Mouse (Mus musculus): ENCODE results near the gene Phldb3.
"Not testable (repeated sequence)": the region's sequence is repeated elsewhere in the genome, so short reads cannot be mapped to it uniquely, and the experiment has no call there.

The Phldb3 gene

DNA sequence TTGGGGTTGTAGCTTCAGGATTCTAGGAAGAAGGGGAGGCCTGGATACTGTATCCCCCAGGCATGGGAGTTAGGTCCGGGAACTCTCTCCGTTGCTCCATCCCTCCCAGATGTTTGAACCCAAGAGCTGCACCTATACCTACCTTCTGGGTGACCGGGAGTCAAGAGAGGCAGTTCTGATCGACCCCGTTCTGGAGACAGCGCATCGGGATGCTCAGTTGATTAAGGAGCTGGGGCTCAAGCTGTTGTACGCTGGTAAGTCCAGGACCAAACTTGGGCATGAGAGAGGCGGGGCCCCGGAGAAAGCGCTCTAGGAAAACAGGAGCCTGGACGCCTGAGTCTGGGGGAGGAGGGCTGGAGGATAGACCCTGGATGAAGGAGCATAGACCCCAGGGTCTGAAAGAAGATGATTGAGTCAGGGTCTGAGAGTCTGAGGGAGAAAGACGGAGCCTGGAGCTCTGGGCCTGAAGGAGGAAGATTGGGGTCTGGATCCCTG is 16.2 kb upstream of the Phldb3 start:
- no peak for DNase-seq (ENCODE audit: low spot score)

DNA sequence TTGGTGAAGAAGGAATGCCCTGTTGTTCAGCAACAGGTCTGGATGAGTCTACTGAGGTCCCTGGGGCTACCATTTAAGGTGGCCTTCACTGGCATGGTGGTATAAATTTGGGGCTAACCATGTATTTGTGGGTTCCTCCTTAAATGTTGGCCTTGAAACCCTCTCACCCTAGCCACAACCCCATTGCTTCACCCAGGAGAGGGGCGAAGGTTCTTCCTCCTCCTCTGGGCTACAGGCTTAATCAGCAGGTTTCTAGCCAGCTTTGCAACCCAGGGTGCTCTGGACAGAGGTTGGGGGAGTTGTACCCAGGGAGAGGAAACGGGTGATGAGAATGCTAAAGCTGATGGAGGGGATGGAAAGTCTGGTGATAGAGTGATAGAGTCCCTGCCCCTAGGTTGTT is 15.1 kb upstream of the Phldb3 start:
- no peak for DNase-seq (ENCODE audit: low spot score)

DNA sequence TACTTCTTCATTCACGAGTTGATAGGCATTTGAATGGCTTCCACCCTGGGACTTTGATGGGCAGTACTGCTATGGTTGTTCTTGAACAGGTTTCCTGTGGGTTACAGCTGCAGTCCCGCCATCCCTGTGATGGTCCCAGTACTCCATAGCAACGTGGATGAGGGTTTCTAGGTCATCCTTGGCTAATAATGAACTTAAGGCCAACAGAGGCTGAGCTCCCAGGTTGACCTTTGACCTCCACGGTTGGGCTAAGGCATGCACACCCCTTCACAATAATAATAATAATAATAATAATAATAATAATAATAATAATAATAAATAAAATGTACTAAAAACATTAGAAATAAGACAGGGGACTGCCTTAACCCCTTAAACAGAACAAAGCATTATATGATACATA is 12.4 kb upstream of the Phldb3 start:
- no peak for DNase-seq (ENCODE audit: low spot score)

- peak; percentile 46 for DNase-seq (ENCODE audit: low spot score)
Measured at GRCm38 (mm10) chr7:24599211-24600067, 11.1 kb upstream of the Phldb3 start.

DNA sequence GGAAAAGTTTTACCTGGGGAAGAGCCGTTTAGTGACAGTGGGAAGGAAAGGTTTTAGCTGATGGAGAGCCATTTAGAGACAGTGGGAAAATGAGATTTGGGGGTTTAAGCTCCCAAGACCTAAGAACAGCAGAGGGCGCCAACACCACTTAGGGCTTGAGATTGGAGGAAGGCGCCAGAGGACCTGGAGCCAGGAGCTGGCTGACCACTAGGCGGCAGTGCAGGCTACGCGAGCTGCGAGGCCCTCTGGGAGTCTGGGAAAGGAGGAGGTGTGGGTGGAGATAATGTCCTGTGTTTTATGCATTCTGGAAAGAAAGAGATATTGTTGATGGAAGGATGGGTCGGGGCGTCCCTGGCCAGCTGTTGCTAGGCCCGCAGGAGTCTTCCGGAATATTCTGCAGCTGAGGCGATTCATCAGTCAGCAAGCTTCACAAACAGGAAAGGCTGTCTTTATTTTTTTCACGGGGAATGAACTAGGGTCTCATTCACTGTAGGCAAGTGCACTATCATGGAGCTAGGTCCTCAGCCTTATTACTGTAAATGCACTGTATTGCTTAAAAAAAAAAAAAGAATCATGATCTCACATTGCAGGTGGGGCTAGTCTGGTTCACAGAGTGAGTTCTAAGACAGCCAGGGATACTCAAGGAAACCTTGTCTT is 9.5 kb upstream of the Phldb3 start:
- peak; percentile 99 for DNase-seq (ENCODE audit: low spot score)

GRCm38 (mm10) chr7:24605561-24605960 is 5.0 kb upstream of the Phldb3 start:
- DNase-seq (ENCODE audit: low spot score): no peak

DNA sequence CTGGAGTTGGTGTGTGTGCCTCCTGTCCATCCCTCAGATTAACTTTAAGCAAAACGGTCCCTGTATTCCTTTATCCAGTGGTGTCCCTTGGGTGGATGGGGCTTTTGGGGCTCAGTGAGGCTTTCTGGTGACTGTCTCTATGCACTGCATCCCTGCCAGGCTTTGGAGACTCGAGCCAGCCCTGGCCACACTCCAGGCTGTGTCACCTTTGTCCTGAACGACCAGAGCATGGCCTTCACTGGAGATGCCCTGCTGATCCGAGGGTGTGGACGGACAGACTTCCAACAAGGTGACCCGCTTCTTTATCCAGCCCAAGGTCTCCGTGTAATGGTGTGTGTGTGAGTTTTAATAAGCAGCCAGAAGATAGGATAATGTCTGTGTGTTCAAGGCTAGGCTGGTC is 4.5 kb upstream of the Phldb3 start:
- no peak for DNase-seq (ENCODE audit: low spot score)

DNA sequence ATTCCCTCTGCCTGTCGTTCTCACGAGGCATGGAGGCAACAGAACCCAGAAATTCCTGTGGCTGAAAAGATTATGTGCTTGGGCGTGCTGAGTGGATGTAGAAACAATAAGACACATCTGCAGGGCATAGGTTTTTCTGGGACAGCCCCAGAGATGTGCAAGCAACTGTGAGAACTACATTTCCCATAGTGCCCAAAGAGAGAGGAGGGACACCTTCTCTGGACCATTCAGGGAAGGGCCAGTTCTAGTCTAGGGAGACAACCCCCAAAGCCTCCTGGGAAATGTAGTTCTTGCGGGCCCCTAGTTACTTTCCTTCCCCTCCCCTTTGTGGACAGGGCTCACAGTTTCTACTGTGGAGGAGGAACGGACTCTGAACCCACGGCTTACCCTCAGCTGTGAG is 2.5 kb upstream of the Phldb3 start:
- DNase-seq (ENCODE audit: low spot score): peak; percentile 51

- DNase-seq (ENCODE audit: low spot score): no peak
Measured at GRCm38 (mm10) chr7:24608561-24608960, 2.0 kb upstream of the Phldb3 start.

- DNase-seq (ENCODE audit: low spot score): peak; percentile 97
Measured at GRCm38 (mm10) chr7:24610879-24611494, 424 bp downstream of the Phldb3 start.

- DNase-seq (ENCODE audit: low spot score): no peak
Measured at GRCm38 (mm10) chr7:24611709-24612108, 1.1 kb downstream of the Phldb3 start.

GRCm38 (mm10) chr7:24612308-24612910 is 1.8 kb downstream of the Phldb3 start:
- DNase-seq (ENCODE audit: low spot score): no peak

DNA sequence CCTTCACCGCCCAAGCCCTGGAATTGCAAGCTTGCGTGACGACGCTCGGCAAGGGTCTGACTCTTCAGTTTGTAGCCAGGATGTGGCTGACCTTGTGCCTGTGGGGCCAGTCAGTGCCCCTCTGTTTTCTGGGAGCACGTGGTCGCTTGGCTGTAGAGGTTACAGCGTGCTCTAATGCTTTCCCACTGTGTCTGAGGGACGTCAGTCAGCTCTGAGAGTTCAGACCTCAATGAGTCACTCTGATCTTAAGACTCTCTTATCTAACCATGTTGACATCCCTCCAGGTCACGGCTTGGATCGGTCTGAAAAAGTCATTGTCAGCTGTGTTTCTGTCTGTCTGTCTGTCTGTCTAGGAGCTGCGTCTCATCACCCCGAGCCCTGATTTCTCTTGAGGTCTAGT is 4.3 kb downstream of the Phldb3 start:
- no peak for DNase-seq (ENCODE audit: low spot score)

DNA sequence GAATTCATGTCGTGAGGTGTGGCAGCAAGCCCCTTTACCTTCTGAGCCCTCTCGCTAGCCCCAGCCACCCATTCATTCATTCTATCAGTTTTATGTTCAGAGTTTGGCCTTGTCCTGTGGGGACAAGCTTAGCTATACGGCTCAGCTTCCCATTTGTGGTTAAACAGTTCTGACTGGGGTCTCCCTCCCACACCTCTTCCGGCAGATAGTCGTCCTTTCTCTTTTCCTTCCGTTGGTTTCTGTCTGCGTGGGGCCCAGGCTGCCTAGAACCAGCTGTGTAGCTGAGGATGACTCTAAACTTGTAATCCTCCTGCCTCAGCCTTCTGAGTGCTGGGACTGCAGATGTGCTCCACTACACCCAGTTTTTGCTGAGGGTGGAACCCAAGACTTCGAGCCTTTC is 7.2 kb downstream of the Phldb3 start:
- DNase-seq (ENCODE audit: low spot score): no peak

- DNase-seq (ENCODE audit: low spot score): not testable (repeated sequence)
Measured at GRCm38 (mm10) chr7:24618374-24618773, 7.8 kb downstream of the Phldb3 start.

- no peak for DNase-seq (ENCODE audit: low spot score)
Measured at GRCm38 (mm10) chr7:24619671-24620397, 9.3 kb downstream of the Phldb3 start.

GRCm38 (mm10) chr7:24621193-24621592 is 10.6 kb downstream of the Phldb3 start:
- no peak for DNase-seq (ENCODE audit: low spot score)

GRCm38 (mm10) chr7:24622967-24623366 is 12.4 kb downstream of the Phldb3 start:
- no peak for DNase-seq (ENCODE audit: low spot score)

DNA sequence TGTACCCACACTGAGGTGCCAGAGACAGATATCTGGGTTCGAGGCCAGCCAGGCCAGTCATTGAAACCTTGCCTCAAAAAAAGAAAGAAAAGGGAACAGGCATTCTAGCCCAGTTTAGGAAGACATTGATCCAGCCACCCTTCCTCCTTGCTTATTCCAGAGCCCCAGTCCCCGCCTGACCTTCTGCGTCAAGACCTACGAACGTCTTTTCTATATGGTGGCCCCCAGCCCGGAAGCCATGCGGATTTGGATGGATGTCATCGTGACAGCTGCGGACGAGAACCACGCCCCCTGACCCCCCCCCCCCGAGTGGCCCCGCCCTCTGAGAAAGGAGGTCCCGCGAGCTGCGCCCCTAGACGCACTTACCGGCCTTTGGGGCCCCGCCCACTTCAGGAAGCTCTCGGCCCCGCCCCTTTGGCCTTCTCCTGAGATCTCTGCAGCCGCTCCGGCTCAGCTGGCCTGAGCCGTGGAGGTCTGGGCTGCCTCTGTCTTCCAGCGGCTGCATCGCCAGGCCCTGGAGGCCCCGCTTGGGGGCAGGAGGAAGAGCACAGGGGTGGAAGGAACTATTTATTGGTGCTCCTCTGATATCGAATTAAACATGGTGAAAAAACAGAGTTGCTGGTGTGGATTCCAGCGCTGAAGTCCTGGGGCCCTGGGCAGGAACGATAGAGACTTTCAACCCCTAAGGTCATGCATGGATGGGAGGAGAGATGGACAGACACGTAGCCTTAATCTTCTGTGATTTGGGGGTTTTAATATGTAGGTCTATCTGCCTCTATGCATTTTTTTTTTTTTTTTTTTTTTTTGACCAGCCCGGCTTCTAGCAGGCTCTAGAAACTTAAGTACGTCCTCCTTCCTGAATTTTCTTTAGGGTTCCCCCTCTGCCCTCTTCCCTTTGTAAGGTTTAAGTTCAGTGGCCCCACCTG is 18.4 kb downstream of the Phldb3 start:
- DNase-seq (ENCODE audit: low spot score): peak; percentile 91

DNA sequence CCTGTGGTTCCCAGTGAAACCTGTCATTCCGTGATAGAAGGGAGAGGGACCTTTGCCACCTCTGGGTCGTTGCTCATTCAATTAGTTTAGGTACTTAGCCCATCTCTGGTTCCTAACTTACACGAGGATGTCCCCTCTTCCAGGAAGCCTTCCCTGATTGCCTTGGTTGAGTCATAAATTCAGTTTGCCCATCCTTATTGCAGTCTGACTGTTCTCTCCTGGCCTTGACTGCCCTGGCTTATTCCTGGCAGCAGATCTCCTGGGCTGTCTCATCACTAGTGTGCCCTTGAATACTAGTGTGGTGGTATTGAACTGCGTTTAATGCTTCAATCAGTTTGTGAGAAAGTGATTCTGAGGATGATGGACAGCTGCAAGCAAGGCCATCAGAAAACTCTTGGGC is 19.1 kb downstream of the Phldb3 start:
- DNase-seq (ENCODE audit: low spot score): no peak

Measured in urinary bladder, postnatal 14 days (tissue).